Mouse (Mus musculus): ENCODE data around the gene Gm12169. TPM values are rescaled to one million over a fixed set of nuclear protein-coding genes. Genes with fewer than 3 reads are reported as not detected.

The Gm12169 gene
- total and polyA plus RNA-seq, 3 experiments, result not detected

Other genes with a start within 250 kb of the Gm12169 start
- 77.6 and 97.6 TPM in 2 replicates for gene Cyfip2, start 211.4 kb upstream of the Gm12169 start, total RNA-seq (2012; rRNA removed)
- 36.1 and 40.7 TPM in 2 replicates for gene Cyfip2, start 211.4 kb upstream of the Gm12169 start, total RNA-seq (2014; rRNA removed)
- 161 and 194 TPM in 2 replicates for gene Cyfip2, start 211.4 kb upstream of the Gm12169 start, polyA plus RNA-seq (2012; ENCODE audit: insufficient read length, low read depth)
- gene Itk, start 134.7 kb upstream of the Gm12169 start, total RNA-seq (2012; rRNA removed), result 0.29 and 0.64 TPM in 2 replicates
- 0.11 and 0.14 TPM in 2 replicates for gene Itk, start 134.7 kb upstream of the Gm12169 start, total RNA-seq (2014; rRNA removed)
- gene Itk, start 134.7 kb upstream of the Gm12169 start, polyA plus RNA-seq (2012; ENCODE audit: insufficient read length, low read depth), result 0.14 and 0.17 TPM in 2 replicates
- 2.6 and 2.7 TPM in 2 replicates for gene Fam71b, start 127.7 kb upstream of the Gm12169 start, total RNA-seq (2012; rRNA removed)
- 0.46 TPM in 1 of 2 replicates, not detected in the other for gene Fam71b, start 127.7 kb upstream of the Gm12169 start, total RNA-seq (2014; rRNA removed)
- gene Fam71b, start 127.7 kb upstream of the Gm12169 start, polyA plus RNA-seq (2012; ENCODE audit: insufficient read length, low read depth), result 2.4 and 2.6 TPM in 2 replicates
- 32.7 and 37.1 TPM in 2 replicates for gene Med7, start 87.3 kb upstream of the Gm12169 start, total RNA-seq (2012; rRNA removed)
- gene Med7, start 87.3 kb upstream of the Gm12169 start, total RNA-seq (2014; rRNA removed), result 104 and 115 TPM in 2 replicates
- 59.9 and 60.0 TPM in 2 replicates for gene Med7, start 87.3 kb upstream of the Gm12169 start, polyA plus RNA-seq (2012; ENCODE audit: insufficient read length, low read depth)
- gene Havcr2, start 69.3 kb upstream of the Gm12169 start, total RNA-seq (2012; rRNA removed), result 0.08 TPM in 1 of 2 replicates, not detected in the other
- 0.20 and 0.27 TPM in 2 replicates for gene Havcr2, start 69.3 kb upstream of the Gm12169 start, total RNA-seq (2014; rRNA removed)
- 0.44 and 0.60 TPM in 2 replicates for gene Havcr2, start 69.3 kb upstream of the Gm12169 start, polyA plus RNA-seq (2012; ENCODE audit: insufficient read length, low read depth)
- gene BC053393, start 47.3 kb downstream of the Gm12169 start, total RNA-seq (2012; rRNA removed), result not detected in 2 replicates
- not detected in 2 replicates for gene BC053393, start 47.3 kb downstream of the Gm12169 start, total RNA-seq (2014; rRNA removed)
- gene BC053393, start 47.3 kb downstream of the Gm12169 start, polyA plus RNA-seq (2012; ENCODE audit: insufficient read length, low read depth), result not detected in 2 replicates
- not detected in 2 replicates for gene Dppa1, start 105.0 kb downstream of the Gm12169 start, total RNA-seq (2012; rRNA removed)
- not detected in 2 replicates for gene Dppa1, start 105.0 kb downstream of the Gm12169 start, total RNA-seq (2014; rRNA removed)
- not detected in 2 replicates for gene Dppa1, start 105.0 kb downstream of the Gm12169 start, polyA plus RNA-seq (2012; ENCODE audit: insufficient read length, low read depth)
- gene Timd2, start 182.8 kb downstream of the Gm12169 start, total RNA-seq (2012; rRNA removed), result 66.3 and 75.1 TPM in 2 replicates
- gene Timd2, start 182.8 kb downstream of the Gm12169 start, total RNA-seq (2014; rRNA removed), result 212 and 241 TPM in 2 replicates
- gene Timd2, start 182.8 kb downstream of the Gm12169 start, polyA plus RNA-seq (2012; ENCODE audit: insufficient read length, low read depth), result 119 and 133 TPM in 2 replicates
- 0.08 TPM in 1 of 2 replicates, not detected in the other for gene Havcr1, start 210.9 kb downstream of the Gm12169 start, total RNA-seq (2012; rRNA removed)
- 0.38 TPM in 1 of 2 replicates, not detected in the other for gene Havcr1, start 210.9 kb downstream of the Gm12169 start, total RNA-seq (2014; rRNA removed)
- gene Havcr1, start 210.9 kb downstream of the Gm12169 start, polyA plus RNA-seq (2012; ENCODE audit: insufficient read length, low read depth), result 0.50 and 0.90 TPM in 2 replicates

Measured in CH12.LX (cell line).